7 mouse cellular contexts compared by ENCODE assay signal in genomic region chr11:95004136-95004936, GRCm38 (mm10). TPM values are rescaled to one million over a fixed set of nuclear protein-coding genes. Genes with fewer than 3 reads are reported as not detected.
DNase-seq lines count a peak whose midpoint lies in the region; ATAC-seq and TF ChIP-seq lines count a peak whose summit lies in the region.

No protein-coding gene starts in this region.

- peak overlapping the region; percentile 15; the same call in 1 of the 2 replicates for H3K27ac ChIP-seq in intestine, postnatal 0 days (ENCODE audit: low read depth, low read length)
- H3K27ac ChIP-seq in intestine, embryonic 16.5 days (ENCODE audit: low read length) = no peak overlapping the region
- H3K27ac ChIP-seq in forebrain, embryonic 14.5 days (ENCODE audit: low read depth, low read length) = 0 out of 2 replicates have a peak overlapping the region, but pooled peaks have one; percentile 48
- peak overlapping the region; percentile 44 for H3K27ac ChIP-seq in liver, embryonic 13.5 days

- ATAC-seq in intestine, postnatal 0 days = no peak
- no peak for ATAC-seq in intestine, embryonic 16.5 days
- no peak for ATAC-seq in forebrain, embryonic 14.5 days
- no peak for ATAC-seq in liver, embryonic 13.5 days (ENCODE audit: low read depth)

- H3K4me2 ChIP-seq in intestine, postnatal 0 days (replicated peaks; ENCODE audit: low read depth) = no peak overlapping the region
- no peak overlapping the region for H3K4me2 ChIP-seq in intestine, embryonic 16.5 days (ENCODE audit: low read depth, low read length)
- H3K4me2 ChIP-seq in forebrain, embryonic 14.5 days (ENCODE audit: low read length) = no peak overlapping the region
- H3K4me2 ChIP-seq in liver, embryonic 13.5 days = no peak overlapping the region

- WGBS in intestine, postnatal 0 days = 77% methylated on average over 12 of the region's 12 CpGs
- WGBS in intestine, embryonic 16.5 days = 81% methylated on average over 12 of the region's 12 CpGs
- WGBS in forebrain, embryonic 14.5 days = 83% methylated on average over 12 of the region's 12 CpGs
- 79% methylated on average over 12 of the region's 12 CpGs for WGBS in liver, embryonic 13.5 days (ENCODE audit: insufficient replicate concordance)

- peaks cover 55% of the 10 kb centered on the region for H3K36me3 ChIP-seq in intestine, postnatal 0 days (ENCODE audit: control insufficient read depth, insufficient read depth)
- peaks cover 14% of the 10 kb centered on the region; the same call in 1 of the 2 replicates for H3K36me3 ChIP-seq in intestine, embryonic 16.5 days (ENCODE audit: control insufficient read depth, insufficient read depth, low read length)
- peaks cover 61% of the 10 kb centered on the region for H3K36me3 ChIP-seq in forebrain, embryonic 14.5 days (ENCODE audit: control insufficient read depth, insufficient read depth, low read length)
- H3K36me3 ChIP-seq in liver, embryonic 13.5 days = peaks cover 61% of the 10 kb centered on the region

- no peaks in the 10 kb centered on the region for H3K27me3 ChIP-seq in intestine, postnatal 0 days (replicated peaks; ENCODE audit: control insufficient read depth, insufficient read depth, low read length)
- no peaks in the 10 kb centered on the region for H3K27me3 ChIP-seq in intestine, embryonic 16.5 days (replicated peaks; ENCODE audit: control insufficient read depth, insufficient read depth, low read length)
- H3K27me3 ChIP-seq in forebrain, embryonic 14.5 days (replicated peaks; ENCODE audit: control insufficient read depth, insufficient read depth, low read length) = no peaks in the 10 kb centered on the region
- H3K27me3 ChIP-seq in liver, embryonic 13.5 days = no peaks in the 10 kb centered on the region

- peaks cover 8% of the 10 kb centered on the region for H3K4me1 ChIP-seq in intestine, postnatal 0 days (replicated peaks; ENCODE audit: control insufficient read depth, insufficient read depth, low read length)
- peaks cover 28% of the 10 kb centered on the region for H3K4me1 ChIP-seq in intestine, embryonic 16.5 days (ENCODE audit: control insufficient read depth, insufficient read depth, low read length)
- H3K4me1 ChIP-seq in forebrain, embryonic 14.5 days (ENCODE audit: control insufficient read depth, insufficient read depth, low read length) = peaks cover 24% of the 10 kb centered on the region
- peaks cover 99% of the 10 kb centered on the region for H3K4me1 ChIP-seq in liver, embryonic 13.5 days (replicated peaks)

- H3K4me3 ChIP-seq in intestine, postnatal 0 days (ENCODE audit: low read depth, low read length) = no peak overlapping the region
- no peak overlapping the region for H3K4me3 ChIP-seq in intestine, embryonic 16.5 days (ENCODE audit: low read length)
- no peak overlapping the region for H3K4me3 ChIP-seq in forebrain, embryonic 14.5 days (ENCODE audit: low read depth, low read length)
- H3K4me3 ChIP-seq in liver, embryonic 13.5 days (replicated peaks) = no peak overlapping the region

- no peak for TF ChIP-seq CTCF in intestine, postnatal 0 days (IDR thresholded peaks at IDR 0.05; ENCODE audit: low read depth)

- DNase-seq in MN1 (ENCODE audit: low spot score) = peak; percentile 88
- DNase-seq in forebrain, embryonic 14.5 days (ENCODE audit: low spot score) = no peak
- DNase-seq in liver, embryonic 13.5 days = no peak
- no peak for DNase-seq in urinary bladder, postnatal 25 days (ENCODE audit: low spot score)
- DNase-seq in c-Kit-positive CD71-positive TER-119-positive erythroid progenitor cells, embryonic 14.5 days (ENCODE audit: low spot score) = no peak

- no peak overlapping the region for H3K9ac ChIP-seq in intestine, postnatal 0 days (ENCODE audit: low read depth, low read length)
- no peak overlapping the region for H3K9ac ChIP-seq in intestine, embryonic 16.5 days (ENCODE audit: low read depth, low read length)
- no peak overlapping the region for H3K9ac ChIP-seq in forebrain, embryonic 14.5 days (ENCODE audit: low read length)
- H3K9ac ChIP-seq in liver, embryonic 13.5 days = peak overlapping the region; percentile 22; the same call in 1 of the 2 replicates

- H3K9me3 ChIP-seq in intestine, postnatal 0 days (ENCODE audit: control insufficient read depth) = no peaks in the 10 kb centered on the region
- no peaks in the 10 kb centered on the region for H3K9me3 ChIP-seq in intestine, embryonic 16.5 days (ENCODE audit: control insufficient read depth, low read length)
- H3K9me3 ChIP-seq in forebrain, embryonic 14.5 days (replicated peaks; ENCODE audit: control insufficient read depth, low read length) = no peaks in the 10 kb centered on the region
- H3K9me3 ChIP-seq in liver, embryonic 13.5 days (replicated peaks) = no peaks in the 10 kb centered on the region

RNA-seq across cellular contexts. Expression of gene Samd14, which starts 5.3 kb away (rescaled TPM):
- polyA plus RNA-seq in intestine, postnatal 0 days (2015; fragmentation: Nextera tagmentation; extraction: Ambion mirVana) = 6.5 and 6.9 TPM in 2 replicates
- 13.2 and 13.6 TPM in 2 replicates for polyA plus RNA-seq in intestine, embryonic 16.5 days (2015; fragmentation: Nextera tagmentation; extraction: Ambion mirVana)
- polyA plus RNA-seq in forebrain, embryonic 14.5 days (2014; fragmentation: Nextera tagmentation; extraction: Ambion mirVana) = 81.7 and 96.5 TPM in 2 replicates
- 35.4 and 36.3 TPM in 2 replicates for polyA plus RNA-seq in liver, embryonic 13.5 days (2015; fragmentation: Nextera tagmentation; extraction: Ambion mirVana)

RNA-seq across cellular contexts. Expression of gene Ppp1r9b, which starts 13.5 kb away (rescaled TPM):
- polyA plus RNA-seq in intestine, postnatal 0 days (2015; fragmentation: Nextera tagmentation; extraction: Ambion mirVana) = 6.3 and 7.1 TPM in 2 replicates
- polyA plus RNA-seq in intestine, embryonic 16.5 days (2015; fragmentation: Nextera tagmentation; extraction: Ambion mirVana) = 5.2 and 5.6 TPM in 2 replicates
- polyA plus RNA-seq in forebrain, embryonic 14.5 days (2014; fragmentation: Nextera tagmentation; extraction: Ambion mirVana) = 20.8 and 21.8 TPM in 2 replicates
- polyA plus RNA-seq in liver, embryonic 13.5 days (2015; fragmentation: Nextera tagmentation; extraction: Ambion mirVana) = 10.0 and 10.6 TPM in 2 replicates

RNA-seq across cellular contexts. Expression of gene Sgca, which starts 28.2 kb away (rescaled TPM):
- polyA plus RNA-seq in intestine, postnatal 0 days (2015; fragmentation: Nextera tagmentation; extraction: Ambion mirVana) = 0.18 and 0.55 TPM in 2 replicates
- 0.26 and 0.36 TPM in 2 replicates for polyA plus RNA-seq in intestine, embryonic 16.5 days (2015; fragmentation: Nextera tagmentation; extraction: Ambion mirVana)
- not detected in 2 replicates for polyA plus RNA-seq in forebrain, embryonic 14.5 days (2014; fragmentation: Nextera tagmentation; extraction: Ambion mirVana)
- 0.21 and 0.28 TPM in 2 replicates for polyA plus RNA-seq in liver, embryonic 13.5 days (2015; fragmentation: Nextera tagmentation; extraction: Ambion mirVana)

RNA-seq across cellular contexts. Expression of gene Pdk2, which starts 36.8 kb away (rescaled TPM):
- 53.2 and 57.4 TPM in 2 replicates for polyA plus RNA-seq in intestine, postnatal 0 days (2015; fragmentation: Nextera tagmentation; extraction: Ambion mirVana)
- polyA plus RNA-seq in intestine, embryonic 16.5 days (2015; fragmentation: Nextera tagmentation; extraction: Ambion mirVana) = 42.2 and 48.2 TPM in 2 replicates
- 20.1 and 24.2 TPM in 2 replicates for polyA plus RNA-seq in forebrain, embryonic 14.5 days (2014; fragmentation: Nextera tagmentation; extraction: Ambion mirVana)
- polyA plus RNA-seq in liver, embryonic 13.5 days (2015; fragmentation: Nextera tagmentation; extraction: Ambion mirVana) = 5.8 and 8.6 TPM in 2 replicates

RNA-seq across cellular contexts. Expression of gene Hils1, which starts 36.9 kb away (rescaled TPM):
- not detected in 2 replicates for polyA plus RNA-seq in intestine, postnatal 0 days (2015; fragmentation: Nextera tagmentation; extraction: Ambion mirVana)
- not detected in 2 replicates for polyA plus RNA-seq in intestine, embryonic 16.5 days (2015; fragmentation: Nextera tagmentation; extraction: Ambion mirVana)
- polyA plus RNA-seq in forebrain, embryonic 14.5 days (2014; fragmentation: Nextera tagmentation; extraction: Ambion mirVana) = not detected in 2 replicates
- not detected in 2 replicates for polyA plus RNA-seq in liver, embryonic 13.5 days (2015; fragmentation: Nextera tagmentation; extraction: Ambion mirVana)
